Mouse (Mus musculus): Measurements from ENCODE around the gene Zzz3.

The Zzz3 gene

DNA sequence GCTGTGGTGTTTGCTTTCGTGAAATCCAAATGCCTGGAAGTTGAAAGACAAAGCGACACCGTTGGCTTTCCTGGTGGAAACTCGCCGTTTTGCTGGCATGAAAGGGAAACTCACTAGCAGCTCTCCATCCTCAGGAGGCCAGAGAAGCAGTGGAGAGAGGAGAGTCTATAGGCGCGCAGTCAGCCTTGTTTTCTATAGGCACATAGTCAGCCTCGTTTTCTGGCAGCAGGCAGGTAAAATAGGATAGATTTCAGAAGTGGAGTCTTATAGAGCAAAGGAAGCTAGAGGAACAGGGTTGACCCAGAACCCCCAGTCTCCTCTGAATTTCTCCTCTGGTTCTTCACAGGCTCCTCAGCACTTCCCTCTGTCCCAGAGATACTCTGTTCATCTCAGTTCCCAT, 72.8 kb downstream of the Zzz3 start:
- DNase-seq, result no peak

GRCm38 (mm10) chr3:152468569-152469041, 73.3 kb downstream of the Zzz3 start:
- no peak for DNase-seq

DNA sequence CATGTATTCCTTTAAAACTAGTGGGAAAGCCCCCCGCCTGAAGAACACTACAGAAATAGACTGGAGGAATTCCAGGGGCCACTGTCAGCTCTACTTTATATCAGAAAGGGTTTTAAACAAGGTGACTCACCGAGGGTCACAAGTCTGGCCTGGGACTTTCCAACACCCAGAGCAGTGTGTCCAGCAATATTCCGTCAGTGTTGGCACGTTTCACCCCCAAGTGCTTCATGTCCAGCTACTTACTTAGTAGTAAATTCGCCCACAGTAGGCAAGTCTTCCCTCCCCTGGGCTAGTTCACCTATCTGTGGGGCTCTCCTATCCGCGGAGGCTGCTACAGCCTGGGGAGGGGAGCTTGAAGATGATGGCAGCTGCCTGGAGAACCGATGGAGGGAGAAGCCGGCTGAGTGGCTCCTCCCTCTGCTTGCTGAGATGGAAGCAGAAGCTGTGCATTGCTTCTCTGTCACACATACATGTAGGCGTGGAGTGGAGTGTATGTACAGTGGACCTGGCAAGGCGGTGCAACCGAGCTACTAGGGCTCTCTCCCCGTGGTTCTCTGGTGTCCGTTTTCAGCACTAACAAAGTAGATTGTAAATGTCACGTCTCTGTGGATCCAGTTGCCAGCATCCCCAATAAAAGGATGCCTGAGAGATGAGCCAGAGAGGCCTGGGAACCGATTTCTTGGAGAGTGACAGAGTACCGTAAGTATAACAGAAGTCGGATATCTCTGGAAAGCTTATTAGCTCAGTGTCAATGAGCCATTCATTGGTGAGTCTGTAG, 74.3 kb downstream of the Zzz3 start:
- no peak for DNase-seq

DNA sequence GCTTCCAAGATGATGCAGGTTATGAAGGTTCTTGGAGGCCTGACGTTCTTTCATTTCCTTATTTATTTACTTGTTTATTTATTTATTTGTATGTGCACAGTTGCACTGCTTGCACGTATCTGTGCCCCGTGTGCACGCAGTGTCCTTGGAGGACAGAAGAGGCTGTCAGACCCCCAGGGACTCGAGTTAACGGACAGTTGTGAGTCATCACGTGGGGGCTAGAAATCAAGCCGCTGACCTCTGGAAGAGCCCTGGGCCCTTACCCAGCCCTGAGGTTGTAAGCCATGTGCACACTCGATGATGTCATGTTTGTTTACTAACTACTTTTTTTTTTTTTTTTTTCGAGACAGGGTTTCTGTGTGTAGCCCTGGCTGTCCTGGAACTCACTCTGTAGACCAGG, 75.1 kb downstream of the Zzz3 start:
- no peak for DNase-seq

DNA sequence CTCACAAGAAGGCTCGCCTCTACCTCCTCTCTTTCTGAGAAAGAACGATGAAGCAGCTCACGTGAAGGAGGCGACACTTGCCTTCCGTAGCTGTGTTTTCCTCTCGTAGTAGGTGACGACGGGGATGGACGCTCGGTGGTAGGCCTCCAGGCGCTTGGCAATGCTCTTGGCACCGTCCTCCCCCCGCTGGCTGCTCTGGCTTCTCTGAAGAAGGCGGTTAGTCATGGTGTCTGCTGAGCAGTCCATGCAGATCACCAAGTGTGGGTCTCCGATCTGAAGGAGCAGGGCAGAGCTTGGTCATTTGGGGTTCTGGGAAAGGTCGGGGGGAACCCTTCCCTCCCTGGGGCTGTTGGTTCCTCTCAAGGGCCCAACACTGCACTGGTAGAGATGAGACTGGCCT, 77.4 kb downstream of the Zzz3 start:
- no peak for DNase-seq

GRCm38 (mm10) chr3:152474582-152475277, 79.5 kb downstream of the Zzz3 start:
- DNase-seq, result peak; percentile 20

GRCm38 (mm10) chr3:152475278-152475669, 80.0 kb downstream of the Zzz3 start:
- DNase-seq, result no peak

- no peak for DNase-seq
Observed at GRCm38 (mm10) chr3:152475894-152476293, 80.6 kb downstream of the Zzz3 start.

DNA sequence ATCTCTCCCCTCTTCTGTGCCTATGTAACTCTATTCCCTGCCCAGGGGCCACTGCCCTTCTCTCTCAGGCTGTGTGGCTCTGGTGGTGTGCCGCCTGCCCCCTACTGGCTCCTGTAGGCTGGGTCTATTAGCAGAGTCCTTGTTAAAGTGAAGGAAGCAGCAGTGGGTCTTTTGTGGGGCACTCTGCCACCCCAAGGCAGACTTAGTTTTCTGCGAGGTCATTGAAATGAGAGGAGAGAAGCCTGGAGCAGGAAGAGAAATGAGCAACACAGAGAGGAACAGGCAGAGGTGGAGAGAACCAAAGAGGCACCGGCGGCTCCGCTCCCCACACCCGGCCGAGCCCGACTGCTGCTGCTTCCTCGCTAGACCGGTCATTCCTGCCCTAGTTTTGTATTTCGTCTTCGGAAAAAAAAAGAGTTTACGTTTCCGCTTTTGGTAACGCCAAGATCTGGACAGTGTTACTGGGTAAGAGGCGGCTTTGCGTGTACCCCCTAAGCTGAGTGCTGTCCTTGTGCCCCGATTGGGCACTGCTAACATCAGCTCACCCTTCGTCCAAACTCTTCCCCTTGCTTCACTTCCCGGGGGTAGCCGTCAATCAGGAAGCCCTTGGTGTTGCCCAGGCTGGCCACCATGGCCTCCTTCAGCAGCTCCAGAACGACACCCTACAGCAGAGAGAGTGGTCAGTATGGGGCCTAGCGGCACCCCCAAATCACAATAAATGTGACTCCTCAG, 82.7 kb downstream of the Zzz3 start:
- peak; percentile 22 for DNase-seq

- no peak for DNase-seq
Observed at GRCm38 (mm10) chr3:152478599-152479435, 83.5 kb downstream of the Zzz3 start.

GRCm38 (mm10) chr3:152480336-152480735, 85.1 kb downstream of the Zzz3 start:
- DNase-seq, result no peak

GRCm38 (mm10) chr3:152482182-152482581, 86.9 kb downstream of the Zzz3 start:
- DNase-seq, result no peak

- no peak for DNase-seq
Observed at GRCm38 (mm10) chr3:152483800-152484199, 88.5 kb downstream of the Zzz3 start.

DNA sequence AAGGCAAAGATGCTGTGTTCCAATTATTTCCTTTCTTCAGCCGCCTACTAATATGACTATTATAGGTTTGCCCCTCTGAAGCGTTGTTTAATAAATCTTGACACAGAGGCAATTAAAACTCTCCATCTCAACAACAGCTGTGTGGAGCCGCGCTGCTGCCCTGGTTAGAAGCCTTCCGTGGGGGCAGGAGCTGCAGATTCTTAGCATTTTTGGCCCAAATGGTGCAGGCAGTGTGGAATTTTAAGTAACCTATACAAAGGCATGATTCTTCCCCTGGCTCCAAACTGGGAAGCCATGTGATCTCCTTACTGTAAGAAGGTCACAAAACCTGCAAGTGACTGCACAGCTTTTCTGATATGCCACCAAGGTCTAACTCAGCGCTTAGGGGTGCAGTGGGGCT, 88.9 kb downstream of the Zzz3 start:
- DNase-seq, result no peak

- no peak for DNase-seq
Observed at GRCm38 (mm10) chr3:152488964-152489363, 93.7 kb downstream of the Zzz3 start.

GRCm38 (mm10) chr3:152490423-152490822, 95.2 kb downstream of the Zzz3 start:
- DNase-seq, result no peak

- DNase-seq, result no peak
Observed at GRCm38 (mm10) chr3:152492241-152492640, 97.0 kb downstream of the Zzz3 start.

GRCm38 (mm10) chr3:152493813-152494212, 98.5 kb downstream of the Zzz3 start:
- no peak for DNase-seq

DNA sequence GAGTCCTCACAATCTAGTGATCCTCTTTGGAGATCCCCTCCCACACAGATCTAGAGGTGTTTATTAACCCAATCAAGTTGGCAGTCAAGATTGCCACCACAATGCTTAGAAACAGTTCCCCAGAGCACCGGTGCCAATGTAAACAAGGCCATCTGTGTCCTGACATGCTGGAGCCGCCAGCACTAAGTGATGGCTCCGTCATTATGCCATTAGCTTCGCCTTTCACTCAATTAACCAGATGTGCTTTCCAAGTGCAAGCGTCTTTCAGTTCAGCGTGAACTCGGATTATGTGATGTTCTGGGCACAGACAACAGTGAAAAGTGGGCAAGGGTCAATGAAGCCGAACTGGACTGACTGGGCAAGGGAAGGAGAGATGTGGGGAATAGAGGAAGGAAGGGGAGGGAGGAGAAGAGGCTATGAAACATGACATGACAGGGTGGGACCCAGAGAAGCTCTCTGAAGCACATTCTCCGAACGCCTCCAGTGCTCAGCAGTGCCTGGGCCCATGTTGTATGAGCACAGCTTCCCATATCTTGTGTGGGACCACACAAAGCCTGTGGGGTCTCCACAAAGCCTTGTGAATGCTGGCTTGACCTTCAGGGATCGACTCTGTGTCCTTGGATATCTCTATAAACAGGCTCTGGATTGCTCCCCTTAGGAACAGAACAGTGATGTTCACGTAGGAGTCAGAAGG, 99.5 kb downstream of the Zzz3 start:
- no peak for DNase-seq

GRCm38 (mm10) chr3:152495415-152495898, 100.2 kb downstream of the Zzz3 start:
- DNase-seq, result no peak

- no peak for DNase-seq
Observed at GRCm38 (mm10) chr3:152497084-152497483, 101.8 kb downstream of the Zzz3 start.

DNA sequence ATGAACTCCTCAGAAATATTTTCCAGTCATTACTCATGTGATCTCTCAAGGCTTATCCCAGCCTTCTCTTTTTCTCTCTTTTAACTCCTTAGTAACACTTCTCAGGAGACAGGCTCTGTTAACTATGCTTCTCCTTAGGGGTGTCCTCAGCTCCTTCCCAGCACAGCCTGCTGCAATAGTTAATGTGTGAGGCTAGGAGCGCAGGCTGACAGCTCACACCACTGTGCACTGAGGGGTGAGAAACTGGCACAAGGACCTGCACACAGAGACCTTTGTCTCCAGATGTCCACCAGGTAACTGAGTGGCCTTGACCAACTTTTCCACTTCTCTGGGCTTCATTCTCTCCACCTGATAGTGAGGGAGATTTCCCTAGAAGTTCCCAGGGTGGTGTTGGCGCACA, 102.6 kb downstream of the Zzz3 start:
- no peak for DNase-seq
